Mouse (Mus musculus): Measurements from ENCODE around the gene Nek11. TPM values are rescaled to one million over a fixed set of nuclear protein-coding genes. Genes with fewer than 3 reads are reported as not detected.

Nek11 gene
- under 1 TPM in 1 of 2 experiments, not detected in 1; 0.35 TPM for polyA plus RNA-seq (2017; shearing (Covaris generic))

GRCm38 (mm10) chr9:105395218-105395627, at the start of gene Nek11, which contains the start of gene Aste1:
Nek11 (minus strand) TSS chr9:105395524.
Aste1 (plus strand) TSS chr9:105395392.
- ATAC-seq, result peak; percentile 99

DNA sequence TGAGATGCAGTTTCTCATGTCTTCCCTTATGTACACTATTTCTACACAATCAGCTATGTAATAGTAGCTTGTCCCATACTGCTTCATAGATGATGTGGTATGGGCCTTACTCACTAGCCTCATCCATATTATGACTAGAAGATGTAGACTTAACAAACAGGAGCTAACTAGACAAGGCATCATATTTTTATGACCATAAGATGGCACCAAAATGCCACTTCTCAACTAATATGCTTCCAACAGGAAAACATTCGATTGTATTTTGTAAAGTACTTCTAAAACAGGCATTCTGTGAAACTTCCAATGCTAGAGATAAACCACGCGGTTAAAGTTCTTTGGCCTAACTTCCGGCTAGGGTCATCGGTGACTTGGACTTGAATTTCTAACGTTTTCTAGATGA, 13.2 kb upstream of the Nek11 start:
- no peak for ATAC-seq

DNA sequence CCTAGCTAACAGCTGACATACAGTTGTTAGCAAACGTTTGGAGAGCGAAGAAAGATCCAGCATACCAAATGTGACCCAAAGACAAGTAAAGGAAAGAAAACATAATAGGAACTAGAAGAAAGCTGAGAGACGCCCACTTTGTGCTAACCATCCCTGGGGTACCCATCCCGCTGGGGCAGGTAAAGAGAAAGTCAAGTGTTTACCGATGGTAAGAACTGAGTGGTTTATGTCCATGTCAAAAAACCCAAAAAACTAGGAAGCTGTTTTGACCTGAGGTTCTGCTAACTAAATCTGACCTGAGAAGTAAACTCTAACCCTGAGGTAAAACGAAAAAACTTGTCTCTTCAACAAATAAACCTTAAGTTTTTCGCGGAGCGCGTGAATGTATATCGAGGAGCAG, 604 bp downstream of the Nek11 start:
- no peak for ATAC-seq

- no peak for ATAC-seq
Observed at GRCm38 (mm10) chr9:105390616-105391015, 4.7 kb downstream of the Nek11 start.

- ATAC-seq, result peak; percentile 53
Observed at GRCm38 (mm10) chr9:105389289-105389688, 6.0 kb downstream of the Nek11 start.

DNA sequence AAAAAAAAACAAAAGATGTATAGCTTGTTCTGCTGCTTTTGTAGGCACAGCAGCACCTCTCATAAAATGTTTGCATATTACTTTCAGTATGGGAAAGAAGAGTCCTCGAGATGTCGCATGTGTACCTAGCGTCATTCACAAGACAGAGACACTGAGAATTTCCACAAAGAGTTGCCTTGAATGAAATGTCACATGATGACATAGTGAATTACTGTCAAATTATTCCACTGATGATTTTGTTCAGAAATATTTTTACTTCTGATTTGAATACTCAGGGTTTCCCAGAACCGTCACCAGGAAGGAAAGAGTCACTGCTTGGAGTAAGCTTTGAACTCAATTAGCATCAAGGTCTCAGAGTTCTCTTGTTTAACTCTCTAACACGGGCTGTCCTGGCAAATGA, 7.9 kb downstream of the Nek11 start:
- no peak for ATAC-seq

- no peak for ATAC-seq
Observed at GRCm38 (mm10) chr9:105379533-105380145, 15.7 kb downstream of the Nek11 start.

DNA sequence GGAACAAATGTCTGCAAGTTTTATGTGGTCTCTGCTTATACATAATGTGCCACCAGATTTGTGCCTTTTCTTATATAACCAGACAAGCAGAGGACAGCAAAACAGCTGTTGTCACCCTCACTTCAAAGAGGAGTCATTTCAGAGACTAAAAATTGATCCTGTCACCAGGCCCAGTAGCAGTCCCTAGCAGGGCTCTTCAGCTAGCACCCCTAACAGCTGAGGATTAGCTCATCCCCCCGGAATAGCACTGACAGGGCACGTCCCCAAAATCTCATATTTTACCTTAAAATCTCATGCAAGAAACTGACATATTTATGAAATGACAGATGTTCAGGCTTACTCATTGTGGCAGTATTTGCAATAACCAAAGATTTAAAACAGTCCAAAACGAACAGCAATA, 17.7 kb downstream of the Nek11 start:
- ATAC-seq, result no peak

GRCm38 (mm10) chr9:105376954-105377530, 18.3 kb downstream of the Nek11 start:
- ATAC-seq, result no peak

DNA sequence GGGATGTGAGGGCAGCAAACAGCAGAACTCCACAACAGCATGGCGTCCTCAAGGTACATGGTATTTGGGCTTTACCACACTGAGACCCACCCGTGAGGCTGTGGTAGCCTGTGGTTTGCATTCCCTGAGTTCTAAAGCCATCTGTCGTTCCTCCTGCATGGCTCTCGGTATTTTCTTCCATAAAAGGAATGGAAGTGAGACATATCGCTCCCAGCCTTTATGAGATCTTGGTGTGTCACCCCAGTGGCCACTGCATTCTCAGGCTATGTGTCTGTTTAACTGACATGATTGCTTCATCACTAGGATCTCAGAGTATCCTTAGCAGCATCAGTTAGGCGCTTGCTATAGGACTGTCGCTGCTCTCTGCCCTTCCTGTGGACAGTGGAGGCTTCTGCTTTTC, 18.9 kb downstream of the Nek11 start:
- ATAC-seq, result no peak

DNA sequence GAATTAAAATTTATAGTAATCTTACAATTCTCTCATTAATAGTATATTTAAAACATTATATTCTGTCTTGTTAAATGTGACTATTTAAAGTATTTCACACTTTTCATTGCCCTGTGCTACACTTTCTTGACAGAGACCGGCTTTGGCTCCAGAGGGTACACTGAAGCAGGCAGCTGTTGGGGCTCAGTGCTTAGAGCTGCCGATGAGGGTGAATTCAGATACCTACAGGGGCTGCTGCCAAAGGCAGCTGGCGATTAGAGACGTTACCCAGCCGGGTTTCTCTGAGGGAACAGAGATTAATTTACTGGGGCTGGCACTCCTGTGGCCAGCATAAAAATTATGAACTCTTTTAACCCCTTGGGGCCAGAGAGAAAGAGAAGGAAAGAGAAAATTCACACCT, 21.0 kb downstream of the Nek11 start:
- no peak for ATAC-seq

GRCm38 (mm10) chr9:105368605-105369004, 26.7 kb downstream of the Nek11 start:
- peak; percentile 93 for ATAC-seq

GRCm38 (mm10) chr9:105366199-105366598, 29.1 kb downstream of the Nek11 start:
- ATAC-seq, result no peak

GRCm38 (mm10) chr9:105363520-105364231, 31.6 kb downstream of the Nek11 start:
- no peak for ATAC-seq

GRCm38 (mm10) chr9:105362181-105362580, 33.1 kb downstream of the Nek11 start:
- no peak for ATAC-seq

DNA sequence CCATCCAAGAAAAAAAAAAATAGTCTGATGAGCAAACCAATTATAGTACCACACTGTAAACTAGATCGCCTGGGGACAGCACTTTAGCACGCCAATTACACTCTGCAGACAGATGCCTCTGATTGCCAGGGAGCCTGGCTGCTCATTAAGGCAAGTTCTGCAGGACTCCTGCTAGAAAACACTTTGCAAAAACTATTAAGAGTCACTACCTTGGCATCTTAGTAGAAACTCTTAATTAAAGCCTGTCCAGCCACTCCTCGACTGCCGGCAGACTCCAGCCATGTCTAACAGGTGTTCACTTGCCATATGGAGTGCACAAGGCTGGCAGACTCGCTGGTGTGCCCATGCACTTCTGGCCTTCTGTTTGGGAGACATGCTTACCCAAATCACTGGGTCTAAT, 46.3 kb downstream of the Nek11 start:
- ATAC-seq, result no peak

- no peak for ATAC-seq
Observed at GRCm38 (mm10) chr9:105348242-105349031, 46.9 kb downstream of the Nek11 start.

DNA sequence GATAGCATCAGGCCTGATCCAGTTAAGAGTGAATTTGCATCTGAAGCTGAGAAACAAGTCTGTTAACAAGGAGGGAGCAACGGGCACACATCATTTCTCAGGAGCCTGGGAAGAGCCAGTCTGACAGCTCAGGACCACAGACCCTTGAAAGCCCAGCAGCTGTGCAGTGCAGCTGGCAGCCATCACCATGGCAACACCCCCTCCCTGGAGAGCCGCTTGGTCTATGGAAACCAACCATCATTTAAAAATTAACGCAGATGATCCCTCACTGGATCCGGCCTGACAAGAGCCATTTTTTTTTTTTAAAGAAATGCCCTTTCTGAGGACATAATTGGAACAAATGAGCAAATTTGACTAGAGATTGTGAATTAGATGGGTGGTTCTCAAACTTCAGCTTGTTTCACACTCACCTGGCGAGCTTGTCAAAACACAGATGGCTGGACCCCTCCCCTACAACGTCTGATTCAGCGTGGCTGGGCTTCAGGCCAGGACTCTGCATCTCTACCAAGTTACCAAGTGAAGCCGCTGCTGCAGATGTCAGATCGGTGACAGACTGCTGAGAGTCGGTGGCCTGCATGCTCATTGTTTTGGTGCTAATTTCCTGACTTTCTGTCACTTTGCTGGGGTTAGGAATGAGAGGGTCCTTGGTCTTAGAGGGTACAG, 52.2 kb downstream of the Nek11 start:
- no peak for ATAC-seq

DNA sequence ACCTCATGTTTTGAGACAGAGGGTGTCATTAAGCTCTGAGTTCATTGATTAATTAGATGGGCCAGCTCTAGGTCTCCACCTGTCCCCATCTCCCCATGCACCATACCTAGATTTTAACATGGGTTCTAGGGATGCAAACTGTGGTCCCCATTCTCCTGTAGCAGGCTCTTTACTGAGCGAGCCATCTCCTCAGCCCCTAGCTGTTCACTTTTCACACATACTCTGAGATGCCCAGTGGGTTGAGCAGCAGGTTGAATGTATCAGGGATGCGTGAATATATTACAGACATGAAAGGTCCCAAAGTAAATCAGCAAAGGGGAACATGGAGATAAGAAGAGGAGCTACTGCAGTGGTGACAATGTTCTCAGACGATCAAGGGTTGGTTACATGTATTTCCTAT, 52.8 kb downstream of the Nek11 start:
- ATAC-seq, result no peak

DNA sequence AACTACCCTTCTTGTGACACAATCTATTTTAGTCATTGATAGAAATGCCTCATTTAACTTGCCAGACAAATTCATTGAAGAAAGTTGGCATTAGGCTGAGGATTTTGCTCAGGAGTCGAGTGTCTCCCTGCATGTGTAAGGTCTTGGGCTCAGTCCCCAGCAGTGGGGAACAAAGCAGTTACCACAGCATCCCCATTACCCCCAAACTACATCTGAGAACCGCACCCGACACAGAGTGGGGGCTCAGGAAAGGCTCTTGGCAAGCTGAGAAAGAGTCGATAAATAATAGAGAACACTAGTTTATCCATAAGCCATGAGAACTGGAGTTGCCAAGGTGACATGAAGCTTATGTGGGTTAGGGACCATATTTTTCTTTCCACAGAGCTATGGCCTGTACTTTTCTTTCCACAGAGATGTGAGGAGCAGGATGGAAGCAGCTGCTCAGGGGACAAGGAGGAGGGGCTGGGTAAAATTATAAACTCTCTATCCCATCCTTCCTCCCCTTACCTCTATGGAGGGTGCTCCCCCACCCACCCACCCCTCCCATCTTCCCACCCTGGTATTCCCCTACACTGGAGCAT, 62.8 kb downstream of the Nek11 start:
- no peak for ATAC-seq

DNA sequence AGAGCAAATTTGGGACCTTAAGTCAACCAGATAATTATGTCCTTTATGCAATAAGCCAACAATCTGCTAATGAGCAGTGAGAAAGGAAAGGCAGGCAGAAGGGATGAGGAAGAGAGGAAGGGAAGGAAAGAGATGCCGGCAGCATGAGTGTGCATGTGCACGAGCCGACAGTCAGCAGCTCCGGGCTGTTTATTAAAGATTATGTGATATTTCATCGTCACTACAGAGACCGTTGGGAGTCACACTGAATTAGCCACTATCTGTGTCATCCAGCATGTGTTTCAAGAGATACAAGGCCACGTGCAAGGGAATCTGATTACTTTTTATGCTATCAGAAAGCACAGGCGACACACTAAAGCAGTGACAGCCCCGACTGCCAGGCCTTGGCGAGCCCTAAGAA, 73.5 kb downstream of the Nek11 start:
- ATAC-seq, result no peak

DNA sequence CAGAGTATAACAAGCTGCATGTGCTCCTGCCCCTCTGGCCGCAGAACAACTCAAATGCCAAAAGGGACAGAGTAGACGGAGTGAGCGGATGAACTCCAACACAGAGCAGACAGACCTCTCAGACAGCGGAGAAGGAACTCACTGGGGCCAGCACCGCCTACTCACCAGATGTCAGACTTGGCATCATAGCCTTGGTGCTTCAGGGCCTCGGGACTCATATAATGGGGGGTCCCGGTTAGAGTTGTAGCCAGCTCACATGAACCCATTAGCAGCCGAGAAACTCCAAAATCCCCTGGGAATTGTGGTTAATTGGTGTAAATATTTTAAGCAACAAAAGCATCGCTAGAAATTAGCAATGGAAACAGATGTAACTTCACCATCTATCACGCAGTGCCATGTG, 82.1 kb downstream of the Nek11 start:
- no peak for ATAC-seq

All from CD4-positive, CD25-positive, alpha-beta regulatory T cell, adult 4 months (primary cell).